ENCODE assay signal across 9 mouse cellular contexts in genomic region chr15:78962885-78963284, GRCm38 (mm10). TPM values are rescaled to one million over a fixed set of nuclear protein-coding genes. Genes with fewer than 3 reads are reported as not detected.
DNase-seq lines count a peak whose midpoint lies in the region; ATAC-seq and TF ChIP-seq lines count a peak whose summit lies in the region.
"Had no signal": no experiment of that assay in that cellular context is flagged by ENCODE, and none has a peak within 500 bp of the region (broad histone marks: within the 10 kb centered on the region; RNA-seq: fewer than 3 reads in every experiment).

No protein-coding gene starts in this region.

- H3K36me3 ChIP-seq in thymus, adult 2 months (ENCODE audit: control insufficient read depth, insufficient read depth, low read length) = no peaks in the 10 kb centered on the region
- H3K36me3 ChIP-seq in forebrain, embryonic 14.5 days (ENCODE audit: control insufficient read depth, insufficient read depth, low read length) = peaks cover 81% of the 10 kb centered on the region
- peaks cover 94% of the 10 kb centered on the region for H3K36me3 ChIP-seq in hindbrain, embryonic 10.5 days
- peaks cover 68% of the 10 kb centered on the region for H3K36me3 ChIP-seq in midbrain, embryonic 12.5 days

- H3K9me3 ChIP-seq in forebrain, embryonic 14.5 days (replicated peaks; ENCODE audit: control insufficient read depth, low read length) = no peaks in the 10 kb centered on the region
- H3K9me3 ChIP-seq in hindbrain, embryonic 10.5 days = no peaks in the 10 kb centered on the region
- no peaks in the 10 kb centered on the region for H3K9me3 ChIP-seq in midbrain, embryonic 12.5 days
- H3K9me3 ChIP-seq: embryonic facial prominence, embryonic 13.5 days had no signal

- 36% methylated on average over 2 of the region's 2 CpGs for WGBS in thymus, adult 2 months
- 30% methylated on average over 2 of the region's 2 CpGs for WGBS in forebrain, embryonic 14.5 days
- 26% methylated on average over 2 of the region's 2 CpGs for WGBS in hindbrain, embryonic 10.5 days
- 33% methylated on average over 2 of the region's 2 CpGs for WGBS in midbrain, embryonic 12.5 days

- H3K4me2 ChIP-seq in forebrain, embryonic 14.5 days (ENCODE audit: low read length) = no peak overlapping the region
- no peak overlapping the region for H3K4me2 ChIP-seq in midbrain, embryonic 12.5 days (replicated peaks)
- H3K4me2 ChIP-seq: embryonic facial prominence, embryonic 13.5 days had no signal

- H3K4me1 ChIP-seq in thymus, adult 2 months (replicated peaks; ENCODE audit: control insufficient read depth, insufficient read depth, low read length) = no peaks in the 10 kb centered on the region
- H3K4me1 ChIP-seq in forebrain, embryonic 14.5 days (ENCODE audit: control insufficient read depth, insufficient read depth, low read length) = no peaks in the 10 kb centered on the region
- peaks cover 16% of the 10 kb centered on the region for H3K4me1 ChIP-seq in hindbrain, embryonic 10.5 days (replicated peaks)
- H3K4me1 ChIP-seq in midbrain, embryonic 12.5 days = peaks cover 9% of the 10 kb centered on the region

- ATAC-seq in forebrain, embryonic 14.5 days = peak; percentile 61
- peak; percentile 44; the same call in 1 of the 2 replicates for ATAC-seq in midbrain, embryonic 12.5 days (ENCODE audit: low FRiP score, low read depth)

- no peak overlapping the region for H3K4me3 ChIP-seq in thymus, adult 2 months (ENCODE audit: control insufficient read depth, insufficient read depth, low read length)
- no peak overlapping the region for H3K4me3 ChIP-seq in forebrain, embryonic 14.5 days (ENCODE audit: low read depth, low read length)
- no peak overlapping the region for H3K4me3 ChIP-seq in hindbrain, embryonic 10.5 days
- no peak overlapping the region for H3K4me3 ChIP-seq in midbrain, embryonic 12.5 days
- H3K4me3 ChIP-seq: embryonic facial prominence, embryonic 13.5 days had no signal

- peak; percentile 47; the same call in 1 of the 2 replicates for TF ChIP-seq CTCF in thymus, adult 2 months (IDR thresholded peaks at IDR 0.05; ENCODE audit: borderline replicate concordance, control insufficient read depth, extremely low read depth, insufficient read depth, low read length, poor library complexity)

- intact Hi-C loops in left cerebral cortex, postnatal 4 days (cut with DNase I) = no loop called here

- no peak overlapping the region for H3K9ac ChIP-seq in forebrain, embryonic 14.5 days (ENCODE audit: low read length)
- H3K9ac ChIP-seq in midbrain, embryonic 12.5 days (replicated peaks) = no peak overlapping the region
- H3K9ac ChIP-seq: embryonic facial prominence, embryonic 13.5 days had no signal

- TF ChIP-seq POLR2A in thymus, adult 2 months (IDR thresholded peaks at IDR 0.05; ENCODE audit: control insufficient read depth, extremely low read depth, insufficient read depth, low read length, poor library complexity) = no peak

- H3K27me3 ChIP-seq in thymus, adult 2 months (ENCODE audit: control insufficient read depth, insufficient read depth, low read length) = no peaks in the 10 kb centered on the region
- H3K27me3 ChIP-seq in forebrain, embryonic 14.5 days (replicated peaks; ENCODE audit: control insufficient read depth, insufficient read depth, low read length) = no peaks in the 10 kb centered on the region
- no peaks in the 10 kb centered on the region for H3K27me3 ChIP-seq in hindbrain, embryonic 10.5 days (ENCODE audit: insufficient read depth, poor library complexity, severe bottlenecking)
- H3K27me3 ChIP-seq in midbrain, embryonic 12.5 days = no peaks in the 10 kb centered on the region
- H3K27me3 ChIP-seq: embryonic facial prominence, embryonic 13.5 days had no signal

- H3K27ac ChIP-seq in thymus, adult 2 months (ENCODE audit: control insufficient read depth, insufficient read depth, low read length) = no peak overlapping the region
- no peak overlapping the region for H3K27ac ChIP-seq in forebrain, embryonic 14.5 days (ENCODE audit: low read depth, low read length)
- peak overlapping the region; percentile 54; the same call in 1 of the 2 replicates for H3K27ac ChIP-seq in hindbrain, embryonic 10.5 days
- H3K27ac ChIP-seq in midbrain, embryonic 12.5 days (replicated peaks) = no peak overlapping the region
- H3K27ac ChIP-seq: embryonic facial prominence, embryonic 13.5 days had no signal

- peak; percentile 21 for DNase-seq in thymus, adult 2 months
- no peak for DNase-seq in thymus, adult 18-20 months
- peak; percentile 80 for DNase-seq in cerebellum, adult 11 months
- peak; percentile 62 for DNase-seq in forebrain, embryonic 14.5 days (ENCODE audit: low spot score)
- peak; percentile 69 for DNase-seq in hindbrain, embryonic 10.5 days (ENCODE audit: low spot score)
- peak; percentile 79 for DNase-seq in left cerebral cortex, postnatal 4 days
- DNase-seq in thymus, postnatal 0 days (ENCODE audit: low spot score) = peak; percentile 76

RNA-seq across cellular contexts. Expression of gene Triobp, which starts 15.4 kb away (rescaled TPM):
- 52.2 and 70.7 TPM in 2 replicates for polyA plus RNA-seq in thymus, adult 2 months (2012; rRNA removed)
- 29.3 and 38.7 TPM in 2 replicates for polyA plus RNA-seq in forebrain, embryonic 14.5 days (2014; fragmentation: Nextera tagmentation; extraction: Ambion mirVana)
- 45.8 and 48.0 TPM in 2 replicates for polyA plus RNA-seq in hindbrain, embryonic 10.5 days (2016; fragmentation: Nextera tagmentation; extraction: Ambion mirVana)
- total RNA-seq in left cerebral cortex, postnatal 4 days (2021) = 100 to 1,000 TPM in 1 of 2 experiments, 10 to 100 TPM in 1; 98.7 to 106 TPM
- polyA plus RNA-seq in midbrain, embryonic 12.5 days (2016; fragmentation: Nextera tagmentation; extraction: Ambion mirVana) = 40.0 and 45.0 TPM in 2 replicates
- polyA plus RNA-seq in thymus, postnatal 0 days (2015; fragmentation: Nextera tagmentation; extraction: Ambion mirVana) = 16.3 and 18.0 TPM in 2 replicates

RNA-seq across cellular contexts. Expression of gene Nol12, which starts 28.2 kb away (rescaled TPM):
- 26.8 and 27.9 TPM in 2 replicates for polyA plus RNA-seq in thymus, adult 2 months (2012; rRNA removed)
- 63.4 and 73.8 TPM in 2 replicates for polyA plus RNA-seq in forebrain, embryonic 14.5 days (2014; fragmentation: Nextera tagmentation; extraction: Ambion mirVana)
- polyA plus RNA-seq in hindbrain, embryonic 10.5 days (2016; fragmentation: Nextera tagmentation; extraction: Ambion mirVana) = 64.1 and 68.0 TPM in 2 replicates
- total RNA-seq in left cerebral cortex, postnatal 4 days (2021) = 10 to 100 TPM; 46.5 to 47.8 TPM
- polyA plus RNA-seq in midbrain, embryonic 12.5 days (2016; fragmentation: Nextera tagmentation; extraction: Ambion mirVana) = 50.2 and 59.6 TPM in 2 replicates
- polyA plus RNA-seq in thymus, postnatal 0 days (2015; fragmentation: Nextera tagmentation; extraction: Ambion mirVana) = 59.3 and 59.9 TPM in 2 replicates

RNA-seq across cellular contexts. Expression of gene Lgals1, which starts 36.4 kb away (rescaled TPM):
- polyA plus RNA-seq in thymus, adult 2 months (2012; rRNA removed) = 359 and 428 TPM in 2 replicates
- polyA plus RNA-seq in forebrain, embryonic 14.5 days (2014; fragmentation: Nextera tagmentation; extraction: Ambion mirVana) = 89.0 and 98.0 TPM in 2 replicates
- 305 and 403 TPM in 2 replicates for polyA plus RNA-seq in hindbrain, embryonic 10.5 days (2016; fragmentation: Nextera tagmentation; extraction: Ambion mirVana)
- total RNA-seq in left cerebral cortex, postnatal 4 days (2021) = 10 to 100 TPM; 25.2 to 29.4 TPM
- 346 and 420 TPM in 2 replicates for polyA plus RNA-seq in midbrain, embryonic 12.5 days (2016; fragmentation: Nextera tagmentation; extraction: Ambion mirVana)
- polyA plus RNA-seq in thymus, postnatal 0 days (2015; fragmentation: Nextera tagmentation; extraction: Ambion mirVana) = 598 and 732 TPM in 2 replicates

RNA-seq across cellular contexts. Expression of gene Pdxp, which starts 49.2 kb away (rescaled TPM):
- 72.0 and 94.8 TPM in 2 replicates for polyA plus RNA-seq in thymus, adult 2 months (2012; rRNA removed)
- polyA plus RNA-seq in forebrain, embryonic 14.5 days (2014; fragmentation: Nextera tagmentation; extraction: Ambion mirVana) = 101 and 109 TPM in 2 replicates
- polyA plus RNA-seq in hindbrain, embryonic 10.5 days (2016; fragmentation: Nextera tagmentation; extraction: Ambion mirVana) = 29.5 and 33.9 TPM in 2 replicates
- 100 to 1,000 TPM; 107 to 117 TPM for total RNA-seq in left cerebral cortex, postnatal 4 days (2021)
- polyA plus RNA-seq in midbrain, embryonic 12.5 days (2016; fragmentation: Nextera tagmentation; extraction: Ambion mirVana) = 46.3 and 53.7 TPM in 2 replicates
- 16.3 and 16.5 TPM in 2 replicates for polyA plus RNA-seq in thymus, postnatal 0 days (2015; fragmentation: Nextera tagmentation; extraction: Ambion mirVana)

Comparison
In these comparisons a context has a peak if more than half of its experiments do, and no peak if none do; other contexts are left out.
1. DNase-seq: peak in thymus, adult 2 months (single experiment), cerebellum, adult 11 months (single experiment), forebrain, embryonic 14.5 days (single experiment), hindbrain, embryonic 10.5 days (single experiment), left cerebral cortex, postnatal 4 days (single experiment) and thymus, postnatal 0 days (single experiment); none in thymus, adult 18-20 months (0 of 2).